Mouse (Mus musculus) liver, postnatal 0 days (tissue): ENCODE measurements around the gene Hoxb6. TPM values are rescaled to one million over a fixed set of nuclear protein-coding genes. Genes with fewer than 3 reads are reported as not detected.

Experiments
- ATAC-seq: fragments of 200-750 bp; cut with Nextera tagmentation; 2 replicates; pipeline ENCODE4 v1.8.0; 2017; ENCODE audit warnings: mild to moderate bottlenecking, moderate library complexity
- DNase-seq: peaks from one replicate; pipeline ENCODE4 v3.0.0-alpha.2; 2016
- H3K27ac ChIP-seq: fragments of 300-500 bp; sonication (generic); 2 replicates; pipeline ENCODE4 v1.5.1; 2014; ENCODE audit warnings: antibody characterized with exemption, moderate library complexity, mild to moderate bottlenecking, low read depth
- H3K27me3 ChIP-seq: fragments of 300-500 bp; sonication (generic); 2 replicates; pipeline ENCODE4 v1.6.1; 2014; ENCODE audit warnings: low read length, control low read depth, mixed read lengths; ENCODE audit not compliant: insufficient read depth
- H3K36me3 ChIP-seq: fragments of 300-500 bp; sonication (generic); replicated peaks from 2 replicates; pipeline ENCODE4 v1.6.1; 2014; ENCODE audit warnings: mild to moderate bottlenecking, control low read depth, low read length, moderate library complexity, mixed read lengths; ENCODE audit not compliant: insufficient read depth
- H3K4me1 ChIP-seq: fragments of 300-500 bp; sonication (generic); 2 replicates; pipeline ENCODE4 v1.6.1; 2014; ENCODE audit warnings: antibody characterized with exemption, mild to moderate bottlenecking, control low read depth; ENCODE audit not compliant: insufficient read depth
- H3K4me2 ChIP-seq: fragments of 300-500 bp; sonication (generic); 2 replicates; pipeline ENCODE4 v1.6.1; 2014; ENCODE audit warnings: low read depth, mild to moderate bottlenecking, low read length, moderate library complexity, mixed read lengths
- H3K4me3 ChIP-seq: fragments of 300-500 bp; sonication (generic); 2 replicates; pipeline ENCODE4 v1.5.1; 2014; ENCODE audit warnings: low read depth, low read length
- H3K9ac ChIP-seq: fragments of 300-500 bp; sonication (generic); replicated peaks from 2 replicates; pipeline ENCODE4 v1.6.1; 2014; ENCODE audit warnings: mild to moderate bottlenecking, moderate library complexity
- H3K9me3 ChIP-seq: fragments of 300-500 bp; sonication (generic); 2 replicates; pipeline ENCODE4 v1.6.1; 2016; ENCODE audit warnings: mild to moderate bottlenecking, control low read depth, low read length, mixed read lengths
- CTCF ChIP-seq: sonication (generic); IDR thresholded peaks from 2 replicates; pipeline ENCODE4 v1.5.1; 2016; ENCODE audit warnings: antibody characterized with exemption, low read depth
- EP300 ChIP-seq: IDR thresholded peaks from 2 replicates; pipeline ENCODE4 v1.6.1; 2016; ENCODE audit warnings: antibody characterized with exemption, low read depth, mild to moderate bottlenecking
- WGBS: fragments of 180-500 bp; shearing (Covaris S2); extraction: QIAGEN DNeasy Blood & Tissue Kit; methylation state at CpG from one replicate; pipeline ENCODE4 v1.1.7; 2014; ENCODE audit not compliant: insufficient replicate concordance; 5-methylcytosine and 5-hydroxymethylcytosine counted together
- polyA plus RNA-seq: library from polyadenylated mRNA; unstranded; fragments of >200 nt; fragmentation: Nextera tagmentation; extraction: Ambion mirVana; gene quantifications from 2 replicates; pipeline ENCODE4 v1.2.1, GENCODE M21; 2015

The Hoxb6 gene
- polyA plus RNA-seq, 1 experiment from 2014 or later, result not detected

DNA sequence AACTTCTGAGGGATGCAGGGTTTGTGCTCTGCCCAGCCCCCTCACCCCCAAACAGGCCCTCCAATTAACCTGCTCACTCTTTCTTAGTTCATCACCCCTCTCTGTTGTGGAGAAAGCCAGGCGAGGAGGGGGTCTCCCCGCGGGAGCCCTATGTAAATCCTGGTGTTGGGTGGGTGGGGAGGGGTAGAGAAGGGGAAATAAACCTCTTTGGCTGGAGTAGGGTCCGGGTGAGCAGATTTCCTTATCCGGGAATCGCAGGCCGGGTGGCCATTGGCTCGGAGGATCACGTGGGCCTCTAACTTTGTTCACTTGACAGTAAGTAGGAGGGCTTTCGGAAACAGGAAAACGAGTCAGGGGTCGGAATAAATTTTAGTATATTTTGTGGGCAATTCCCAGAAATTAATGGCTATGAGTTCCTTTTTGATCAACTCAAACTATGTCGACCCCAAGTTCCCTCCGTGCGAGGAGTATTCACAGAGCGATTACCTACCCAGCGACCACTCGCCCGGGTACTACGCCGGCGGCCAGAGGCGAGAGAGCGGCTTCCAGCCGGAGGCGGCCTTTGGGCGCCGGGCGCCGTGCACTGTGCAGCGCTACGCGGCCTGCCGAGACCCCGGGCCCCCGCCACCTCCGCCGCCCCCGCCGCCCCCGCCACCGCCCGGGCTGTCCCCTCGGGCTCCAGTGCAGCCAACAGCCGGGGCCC, 26.2 kb downstream of the Hoxb6 start:
- peaks cover 75% of the 10 kb centered on the region for H3K27me3 ChIP-seq
- H3K4me3 ChIP-seq, result peak overlapping the region; percentile 49
- H3K4me2 ChIP-seq, result peak overlapping the region; percentile 69
- H3K9ac ChIP-seq, result peak overlapping the region; percentile 54
- H3K36me3 ChIP-seq, result no peaks in the 10 kb centered on the region
- peak; percentile 29 for DNase-seq
- peak overlapping the region; percentile 68 for H3K27ac ChIP-seq
- no peaks in the 10 kb centered on the region for H3K9me3 ChIP-seq
- under 1% methylated on average over 44 of the region's 45 CpGs for WGBS
- no peak for TF ChIP-seq CTCF
- TF ChIP-seq EP300, result no peak
- peak; percentile 59; the same call in 1 of the 2 replicates for ATAC-seq
- no peaks in the 10 kb centered on the region for H3K4me1 ChIP-seq

DNA sequence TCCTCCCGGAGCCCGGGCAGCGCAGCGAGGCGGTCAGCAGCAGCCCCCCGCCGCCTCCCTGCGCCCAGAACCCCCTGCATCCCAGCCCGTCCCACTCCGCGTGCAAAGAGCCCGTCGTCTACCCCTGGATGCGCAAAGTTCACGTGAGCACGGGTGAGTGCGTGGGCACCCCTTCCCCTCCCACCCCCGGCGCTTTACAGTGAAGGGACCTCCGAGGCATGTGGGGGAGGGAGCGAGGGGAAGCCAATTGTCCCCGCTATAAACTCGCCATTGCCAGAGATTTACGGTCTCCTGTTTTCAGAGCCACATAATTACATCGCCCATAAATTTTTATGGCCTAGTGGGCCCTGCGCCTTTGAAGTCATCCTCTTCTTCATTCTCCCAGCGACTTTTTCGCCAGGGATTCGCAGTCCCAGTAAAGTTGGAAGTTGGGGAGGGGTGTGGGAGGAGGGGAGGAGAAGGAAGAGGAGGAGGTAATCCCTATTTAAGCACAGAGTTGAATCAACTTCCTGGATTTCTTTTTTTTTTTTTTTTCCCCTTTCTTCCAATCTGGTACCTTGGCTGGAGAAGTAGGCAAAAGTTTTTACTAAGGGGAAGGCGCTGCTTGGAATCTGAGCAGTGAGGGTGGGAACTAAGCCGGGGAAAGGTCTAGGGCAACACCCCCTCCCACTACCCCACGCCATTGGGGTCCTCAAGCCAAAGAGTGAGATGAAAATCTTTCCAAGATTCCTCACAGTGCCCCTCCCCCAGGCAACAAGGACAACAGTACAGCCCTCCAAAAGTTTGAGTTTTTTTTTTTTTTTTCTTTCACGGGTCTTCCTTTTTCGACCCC, 27.0 kb downstream of the Hoxb6 start:
- H3K4me1 ChIP-seq, result no peaks in the 10 kb centered on the region
- TF ChIP-seq EP300 (no peak), CTCF (no peak)
- no peaks in the 10 kb centered on the region for H3K9me3 ChIP-seq
- DNase-seq (peak; percentile 15), ATAC-seq (no peak; the same call in 1 of the 2 replicates)
- under 1% methylated on average over 34 of the region's 34 CpGs for WGBS
- H3K9ac ChIP-seq, result peak overlapping the region; percentile 54
- H3K36me3 ChIP-seq, result no peaks in the 10 kb centered on the region
- peak overlapping the region; percentile 69 for H3K4me2 ChIP-seq
- peak overlapping the region; percentile 49 for H3K4me3 ChIP-seq
- H3K27ac ChIP-seq, result peak overlapping the region; percentile 68
- peaks cover 73% of the 10 kb centered on the region for H3K27me3 ChIP-seq

DNA sequence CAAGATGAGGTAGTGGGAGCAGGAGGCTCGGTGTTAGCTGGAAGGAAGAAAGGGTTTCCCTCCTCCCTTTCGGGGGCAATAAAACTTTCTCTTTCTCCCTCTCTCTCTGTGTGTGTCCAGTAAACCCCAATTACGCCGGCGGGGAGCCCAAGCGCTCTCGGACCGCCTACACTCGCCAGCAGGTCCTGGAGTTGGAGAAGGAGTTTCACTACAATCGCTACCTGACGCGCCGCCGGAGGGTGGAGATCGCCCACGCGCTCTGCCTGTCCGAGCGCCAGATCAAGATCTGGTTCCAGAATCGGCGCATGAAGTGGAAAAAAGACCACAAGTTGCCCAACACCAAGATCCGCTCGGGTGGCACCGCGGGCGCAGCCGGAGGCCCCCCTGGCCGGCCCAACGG, 27.6 kb downstream of the Hoxb6 start:
- DNase-seq (peak; percentile 18), ATAC-seq (no peak)
- H3K27ac ChIP-seq, result peak overlapping the region; percentile 55
- H3K4me3 ChIP-seq, result peak overlapping the region; percentile 49
- no peaks in the 10 kb centered on the region for H3K9me3 ChIP-seq
- WGBS, result under 1% methylated on average over 29 of the region's 29 CpGs
- H3K27me3 ChIP-seq, result peaks cover 70% of the 10 kb centered on the region
- peak overlapping the region; percentile 69 for H3K4me2 ChIP-seq
- peak overlapping the region; percentile 11; the same call in 1 of the 2 replicates for H3K9ac ChIP-seq
- H3K36me3 ChIP-seq, result no peaks in the 10 kb centered on the region
- no peaks in the 10 kb centered on the region for H3K4me1 ChIP-seq
- TF ChIP-seq CTCF, result no peak
- TF ChIP-seq EP300, result no peak

DNA sequence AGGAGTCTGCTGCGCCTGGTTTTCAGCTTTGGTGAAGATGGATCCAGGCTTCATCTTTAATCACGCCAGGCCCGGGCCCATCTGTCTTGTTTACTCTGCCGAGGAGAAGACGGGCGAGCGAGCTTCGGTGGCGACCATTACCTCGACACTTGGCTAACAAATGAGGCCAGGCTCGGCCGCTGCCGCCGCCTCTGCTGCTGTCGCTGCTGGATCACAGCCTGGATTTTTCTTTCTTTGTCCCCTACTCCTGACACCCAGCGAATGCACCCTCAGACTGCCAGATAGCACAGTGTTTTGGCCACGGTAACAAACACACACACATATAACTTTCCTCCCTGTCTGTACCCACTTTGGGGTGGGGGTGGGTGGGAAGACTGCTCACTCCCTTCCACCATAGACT, 28.4 kb downstream of the Hoxb6 start:
- Histone ChIP-seq H3K4me1 (no peaks in the 10 kb centered on the region), H3K4me2 (peak overlapping the region; percentile 32; the same call in 1 of the 2 replicates), H3K27ac (no peak overlapping the region; the same call in 1 of the 2 replicates), H3K9ac (no peak overlapping the region), H3K36me3 (no peaks in the 10 kb centered on the region), H3K4me3 (no peak overlapping the region), H3K9me3 (no peaks in the 10 kb centered on the region), H3K27me3 (peaks cover 68% of the 10 kb centered on the region)
- peak; percentile 13 for DNase-seq
- 46% methylated on average over 17 of the region's 17 CpGs for WGBS
- TF ChIP-seq EP300 (no peak), CTCF (no peak)
- ATAC-seq, result no peak

DNA sequence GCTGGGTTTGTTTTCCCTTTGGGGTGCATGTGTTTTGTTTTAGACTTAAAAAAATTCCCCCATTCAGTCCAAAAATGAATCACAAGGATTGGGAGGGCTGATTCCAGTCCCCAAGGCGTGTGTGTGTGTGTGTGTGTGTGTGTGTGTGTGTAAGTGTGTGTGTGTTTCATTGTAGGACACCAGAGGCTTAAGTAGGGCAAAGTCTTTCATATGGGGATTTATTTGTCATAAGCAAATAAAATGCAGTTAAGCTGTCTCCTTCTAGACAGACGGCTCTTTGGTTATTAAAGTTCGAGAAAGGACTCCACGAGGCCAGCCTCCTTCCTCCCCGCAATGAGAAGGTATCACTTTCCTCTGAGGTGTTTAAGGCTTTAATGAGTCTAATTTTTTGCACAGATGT, 29.6 kb downstream of the Hoxb6 start:
- Histone ChIP-seq H3K27me3 (peaks cover 66% of the 10 kb centered on the region), H3K9ac (no peak overlapping the region), H3K4me2 (no peak overlapping the region), H3K27ac (no peak overlapping the region), H3K4me3 (no peak overlapping the region), H3K36me3 (no peaks in the 10 kb centered on the region), H3K9me3 (no peaks in the 10 kb centered on the region), H3K4me1 (no peaks in the 10 kb centered on the region)
- TF ChIP-seq EP300, result no peak
- no peak for TF ChIP-seq CTCF
- no peak for DNase-seq
- no peak for ATAC-seq
- 44% methylated on average over 5 of the region's 5 CpGs for WGBS

DNA sequence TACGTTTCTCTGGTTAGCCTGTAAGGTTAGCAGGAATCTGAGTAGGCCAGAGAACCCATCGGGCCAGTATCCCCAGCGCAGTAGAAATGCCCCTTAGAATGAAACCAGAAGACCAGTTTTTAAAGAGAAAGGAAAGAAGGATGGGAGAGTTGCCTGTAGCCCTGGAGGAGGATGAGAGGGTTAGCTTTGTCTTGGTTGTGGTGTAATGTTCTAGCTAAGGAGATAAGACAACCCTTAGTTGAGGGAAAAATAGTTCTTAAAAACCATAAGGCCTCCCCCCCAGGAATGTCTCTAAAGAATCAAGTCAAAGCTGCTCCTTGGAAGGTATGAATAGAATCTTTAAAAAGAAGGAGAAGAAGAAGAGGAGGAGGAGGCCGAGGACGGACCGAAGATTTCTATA, 30.5 kb downstream of the Hoxb6 start:
- Histone ChIP-seq H3K9me3 (no peaks in the 10 kb centered on the region), H3K9ac (no peak overlapping the region), H3K27me3 (peaks cover 68% of the 10 kb centered on the region), H3K36me3 (no peaks in the 10 kb centered on the region), H3K4me3 (no peak overlapping the region), H3K4me1 (no peaks in the 10 kb centered on the region), H3K27ac (no peak overlapping the region), H3K4me2 (no peak overlapping the region)
- no peak for ATAC-seq
- 39% methylated on average over 6 of the region's 6 CpGs for WGBS
- TF ChIP-seq EP300 (no peak), CTCF (no peak)
- DNase-seq, result no peak
